Mouse (Mus musculus) cerebellum, adult 2 months (tissue): ENCODE measurements around the gene Gm44596. TPM values are rescaled to one million over a fixed set of nuclear protein-coding genes. Genes with fewer than 3 reads are reported as not detected.
A peak's percentile ranks its signal among the peaks of the same experiment; 100 is the strongest.

Experiments
- DNase-seq, 2 experiments: peaks; one replicate each; pipeline ENCODE4 v3.0.0; 2021
- H3K27ac ChIP-seq: fragments of 200-500 bp; 2 replicates; pipeline ENCODE4 v1.5.1; 2012; ENCODE audit warnings: low read length, control low read depth, inconsistent platforms; ENCODE audit not compliant: insufficient read depth
- H3K27me3 ChIP-seq: fragments of 200-500 bp; 2 replicates; pipeline ENCODE4 v1.6.1; 2012; ENCODE audit warnings: inconsistent platforms, mild to moderate bottlenecking, low read length, moderate library complexity; ENCODE audit not compliant: control insufficient read depth, insufficient read depth
- H3K4me1 ChIP-seq: fragments of 200-500 bp; 2 replicates; pipeline ENCODE4 v1.6.1; 2011; ENCODE audit warnings: low read length; ENCODE audit not compliant: control insufficient read depth, insufficient read depth
- H3K4me3 ChIP-seq: fragments of 200-500 bp; replicated peaks from 2 replicates; pipeline ENCODE3; 2011; ENCODE audit warnings: mild to moderate bottlenecking, low read depth, low read length, control low read depth; ENCODE audit not compliant: insufficient read depth
- CTCF ChIP-seq: fragments of 200-500 bp; IDR thresholded peaks from 2 replicates; pipeline ENCODE4 v1.5.1; 2011; ENCODE audit warnings: low read depth, mild to moderate bottlenecking, control low read depth, low read length, moderate library complexity, borderline replicate concordance; ENCODE audit not compliant: insufficient read depth
- POLR2A ChIP-seq: fragments of 200-500 bp; IDR thresholded peaks from 2 replicates; pipeline ENCODE4 v1.6.1; 2011; ENCODE audit warnings: low read length, control low read depth, borderline replicate concordance; ENCODE audit not compliant: insufficient read depth
- WGBS: fragments of 180-500 bp; shearing (Covaris S2); methylation state at CpG from one replicate; pipeline ENCODE4 v1.1.7; 2018; 5-methylcytosine and 5-hydroxymethylcytosine counted together
- polyA plus RNA-seq: library from polyadenylated mRNA; depleted of rRNA; stranded (reverse); fragments of >200 nt; gene quantifications from 2 replicates; pipeline ENCODE4 v1.2.3, GENCODE M21; 2012; rRNA removed

The Gm44596 gene
- not detected in 2 replicates for polyA plus RNA-seq

DNA sequence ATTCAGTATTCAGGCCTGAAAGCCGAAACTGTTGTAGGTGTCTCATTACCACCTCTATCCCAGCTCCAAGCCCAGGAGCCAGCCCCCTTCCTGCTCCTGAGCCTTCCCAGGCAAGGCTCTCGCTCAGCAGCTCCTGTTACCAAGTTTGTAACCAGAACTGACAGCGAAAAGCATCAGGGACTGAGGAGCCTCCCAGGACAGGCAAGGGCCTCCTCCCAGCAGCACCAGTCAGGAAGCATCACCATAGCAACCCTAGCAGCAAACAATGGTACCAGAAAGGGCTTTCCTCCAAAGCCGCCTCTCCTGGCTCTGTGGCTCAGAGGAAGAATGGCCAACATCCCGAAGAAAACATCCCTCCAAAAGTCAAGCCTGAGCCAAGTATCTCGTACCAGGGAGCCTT lies at the start of gene Gm44596, which contains the start of gene Tex52:
Gene Gm44596 (plus strand): TSS at position 312 of the 400 bp plus-strand sequence.
Gene Tex52 (plus strand): TSS at position 265 of the 400 bp plus-strand sequence.
- TF ChIP-seq POLR2A (no peak), CTCF (no peak)

DNA sequence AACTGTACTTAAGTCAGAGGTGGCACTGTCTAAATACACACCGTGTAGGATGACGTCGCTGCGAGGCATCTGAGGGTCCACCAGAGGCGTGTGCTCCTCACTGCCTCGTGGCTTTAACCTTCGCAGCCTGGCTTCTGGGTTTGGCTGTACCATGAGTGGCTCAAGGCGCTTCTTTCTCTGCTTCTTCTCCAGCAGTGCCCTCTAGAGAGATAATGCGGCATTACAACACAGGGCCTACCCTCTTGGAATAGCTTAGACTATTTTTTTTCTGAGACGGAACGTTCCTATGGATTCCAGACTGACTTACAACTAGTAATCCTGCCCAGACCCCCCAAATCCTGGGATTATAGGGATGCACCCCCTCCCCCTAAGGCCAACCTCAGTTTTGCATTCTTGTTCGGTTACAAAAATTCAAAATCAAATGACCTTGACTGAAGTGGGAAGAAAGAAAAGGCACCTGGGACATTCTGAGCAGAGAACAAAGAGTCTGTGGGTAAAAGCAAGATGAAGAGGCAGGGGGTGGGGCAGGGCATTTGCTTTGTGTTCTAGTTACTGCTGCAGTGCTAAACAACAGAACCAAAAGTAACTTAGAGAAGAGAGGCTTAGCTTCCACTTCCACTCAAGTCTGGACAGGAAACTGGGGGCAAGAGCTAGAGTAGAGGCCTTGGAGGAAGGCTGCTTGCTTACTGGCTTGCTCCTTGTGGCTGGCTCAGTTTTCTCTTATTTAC lies 40.7 kb upstream of the Gm44596 start:
- Histone ChIP-seq H3K27me3 (no peaks in the 10 kb centered on the region), H3K27ac (no peak overlapping the region), H3K4me1 (peaks cover under 1% of the 10 kb centered on the region; the same call in 1 of the 2 replicates), H3K4me3 (no peak overlapping the region)
- TF ChIP-seq POLR2A, result no peak
- TF ChIP-seq CTCF, result peak; percentile 64
- 12% methylated on average over 12 of the region's 12 CpGs for WGBS
- peak; percentile 71 to 80 for DNase-seq

More for the DNA sequence above, at the start of gene Gm44596, which contains the start of gene Tex52:
- Histone ChIP-seq H3K4me3 (no peak within 1 kb of the TSS), H3K27ac (no peak within 1 kb of the TSS), H3K27me3 (no peaks in the 10 kb centered on the region), H3K4me1 (no peaks in the 10 kb centered on the region)
- DNase-seq, result no peak
- 35% methylated on average over 6 of the region's 6 CpGs for WGBS

DNA sequence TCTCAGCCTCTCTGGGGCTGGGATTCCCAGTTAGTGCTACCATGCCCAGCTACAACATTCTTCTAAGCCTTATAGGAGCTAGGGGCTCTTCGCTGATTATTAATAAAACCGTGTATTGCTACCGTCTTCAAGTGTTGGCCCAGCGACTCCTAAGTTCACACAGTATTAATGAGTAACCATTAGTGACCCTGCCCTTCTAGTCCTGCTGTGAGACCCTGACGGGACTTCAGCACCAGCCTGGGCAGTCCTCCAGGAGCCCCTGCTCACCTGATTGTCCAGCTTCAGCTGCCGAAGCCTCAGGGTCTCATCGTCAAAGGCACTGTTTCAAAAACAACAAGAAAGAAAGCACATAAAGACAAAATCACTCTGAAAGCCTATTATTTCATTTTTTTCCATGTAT lies 37.8 kb upstream of the Gm44596 start:
- DNase-seq, result no peak
- Histone ChIP-seq H3K27me3 (no peaks in the 10 kb centered on the region), H3K4me1 (peaks cover 4% of the 10 kb centered on the region; the same call in 1 of the 2 replicates), H3K27ac (no peak overlapping the region), H3K4me3 (no peak overlapping the region)
- 62% methylated on average over 7 of the region's 7 CpGs for WGBS
- TF ChIP-seq CTCF (no peak), POLR2A (no peak)

DNA sequence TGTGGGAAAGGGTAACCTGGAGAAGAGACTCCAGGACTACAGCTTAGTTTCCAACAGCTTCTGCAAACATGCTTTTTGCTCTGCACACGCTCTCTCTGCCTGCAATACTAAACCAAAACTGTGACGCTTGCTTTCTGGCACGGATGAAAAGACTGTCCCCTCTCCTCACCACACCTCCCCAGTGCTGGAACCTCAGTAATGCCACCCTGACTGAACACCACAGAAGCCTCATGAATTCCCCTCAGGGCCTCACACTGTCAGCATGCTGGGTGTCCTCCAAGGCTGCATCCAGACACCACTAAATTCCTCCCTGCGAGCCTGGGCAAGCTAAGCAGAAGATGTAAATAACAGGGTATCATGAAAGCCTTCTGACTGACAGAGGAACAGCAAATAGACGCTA lies 36.4 kb upstream of the Gm44596 start:
- TF ChIP-seq POLR2A, result no peak
- no peak for TF ChIP-seq CTCF
- no peaks in the 10 kb centered on the region for H3K27me3 ChIP-seq
- no peak overlapping the region for H3K27ac ChIP-seq
- no peak for DNase-seq
- 42% methylated on average over 5 of the region's 5 CpGs for WGBS
- peaks cover 4% of the 10 kb centered on the region; the same call in 1 of the 2 replicates for H3K4me1 ChIP-seq
- no peak overlapping the region for H3K4me3 ChIP-seq

DNA sequence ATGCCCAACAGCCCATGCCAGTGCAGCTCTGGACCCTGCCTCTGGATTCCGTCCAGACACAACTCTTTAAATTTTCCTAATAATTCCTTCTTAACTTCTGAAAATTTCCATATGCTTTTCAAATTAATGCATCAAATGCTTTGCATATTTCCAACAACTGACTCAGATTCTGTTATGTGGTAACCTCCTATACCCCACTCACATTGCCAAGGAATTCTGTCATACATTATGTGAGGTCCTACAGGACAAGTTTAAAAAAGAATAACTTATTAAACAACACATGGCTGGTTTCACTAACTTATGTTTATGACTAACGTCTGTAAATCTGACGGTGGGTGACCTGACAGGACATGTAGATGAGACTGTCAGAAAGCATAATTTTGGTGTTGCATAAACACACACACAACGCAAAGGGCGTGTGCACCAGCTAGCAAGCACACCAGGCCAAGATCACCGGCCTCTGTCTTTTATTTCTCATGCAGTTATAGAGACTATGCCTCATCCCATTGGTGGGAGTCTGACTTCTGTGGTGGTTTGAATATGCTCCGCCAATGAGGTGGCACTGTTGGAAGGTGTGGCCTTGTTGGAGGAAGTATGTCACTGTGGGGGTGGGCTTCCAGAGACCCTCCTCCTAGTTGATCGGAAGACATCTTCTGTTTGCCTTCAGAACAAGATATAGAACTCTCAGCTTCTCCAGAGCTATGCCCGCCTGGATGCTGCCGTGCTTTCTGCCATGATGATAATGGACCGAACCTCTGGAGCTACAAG lies 33.2 kb upstream of the Gm44596 start:
- Histone ChIP-seq H3K4me3 (no peak overlapping the region), H3K27me3 (no peaks in the 10 kb centered on the region), H3K4me1 (peaks cover 4% of the 10 kb centered on the region; the same call in 1 of the 2 replicates), H3K27ac (no peak overlapping the region)
- 90% methylated on average over 11 of the region's 11 CpGs for WGBS
- no peak for DNase-seq
- TF ChIP-seq POLR2A, result no peak
- TF ChIP-seq CTCF, result no peak

DNA sequence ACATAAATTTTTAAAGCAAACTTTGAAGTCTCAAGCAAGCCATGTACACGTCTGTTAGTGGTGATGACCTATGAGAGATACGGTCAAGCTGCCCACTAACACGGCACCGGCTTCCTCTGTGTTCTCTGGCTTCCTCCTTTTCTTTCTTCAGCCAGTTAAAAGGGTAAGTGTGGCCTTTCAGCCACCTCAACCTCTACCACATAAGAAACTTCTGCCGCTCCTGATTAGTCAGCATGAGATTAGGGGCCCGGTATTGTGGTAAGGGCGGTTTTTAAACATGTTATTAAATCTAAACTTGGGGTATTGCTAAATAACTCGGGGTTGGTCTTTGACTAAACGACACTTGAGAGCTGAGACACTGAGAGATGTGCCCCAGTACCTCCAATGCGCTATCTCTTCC lies 29.7 kb upstream of the Gm44596 start:
- Histone ChIP-seq H3K4me1 (peaks cover 13% of the 10 kb centered on the region), H3K27me3 (no peaks in the 10 kb centered on the region), H3K27ac (no peak overlapping the region), H3K4me3 (no peak overlapping the region)
- no peak for TF ChIP-seq POLR2A
- TF ChIP-seq CTCF, result no peak
- DNase-seq, result no peak
- WGBS, result 91% methylated on average over 10 of the region's 10 CpGs

DNA sequence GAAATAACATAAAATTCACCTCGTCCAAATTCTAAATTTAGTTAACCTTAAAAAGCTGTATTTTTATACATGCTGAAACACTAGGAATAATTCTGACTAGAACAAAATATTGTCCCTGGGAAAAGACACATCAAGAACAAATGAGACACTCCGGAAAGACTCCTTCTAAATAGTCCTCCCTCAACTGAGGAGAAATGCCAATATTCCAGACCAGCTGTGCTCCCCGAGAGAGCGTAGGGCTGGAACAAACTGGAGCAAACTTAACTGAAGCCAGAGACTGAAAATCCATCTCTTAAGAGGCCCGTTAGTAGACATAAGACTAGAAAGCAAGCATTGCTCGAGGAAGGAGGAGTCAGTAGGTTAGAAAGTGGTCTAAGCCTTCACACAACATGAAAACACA lies 28.5 kb upstream of the Gm44596 start:
- no peak for TF ChIP-seq CTCF
- TF ChIP-seq POLR2A, result no peak
- Histone ChIP-seq H3K27me3 (no peaks in the 10 kb centered on the region), H3K4me1 (peaks cover 13% of the 10 kb centered on the region), H3K4me3 (no peak overlapping the region), H3K27ac (no peak overlapping the region)
- DNase-seq, result no peak
- WGBS, result 67% methylated on average over 6 of the region's 6 CpGs

DNA sequence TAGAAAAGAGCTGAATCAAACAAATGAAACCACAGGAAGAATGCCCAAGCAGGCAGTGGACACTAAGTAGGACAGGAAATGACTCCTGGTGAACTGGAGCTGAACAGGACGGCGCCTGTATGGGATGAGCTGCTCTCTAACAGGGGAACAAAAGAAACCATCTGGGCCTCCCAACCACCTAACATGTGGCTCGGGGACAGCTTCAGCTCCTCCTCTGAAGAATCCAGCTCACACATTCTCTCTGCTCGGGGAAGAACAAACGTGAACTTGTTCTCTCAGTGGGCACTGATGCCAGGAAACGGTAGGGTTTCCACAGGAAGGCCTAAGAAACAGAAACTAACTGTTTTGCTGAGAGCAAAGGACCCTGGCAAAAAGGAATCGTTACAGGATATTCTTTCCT lies 25.6 kb upstream of the Gm44596 start:
- WGBS, result 15% methylated on average over 7 of the region's 7 CpGs
- TF ChIP-seq POLR2A, result no peak
- no peak for TF ChIP-seq CTCF

More for the DNA sequence above, 25.6 kb upstream of the Gm44596 start:
- H3K4me3 ChIP-seq, result no peak overlapping the region
- H3K27ac ChIP-seq, result no peak overlapping the region
- no peaks in the 10 kb centered on the region for H3K27me3 ChIP-seq
- DNase-seq, result peak in 1 of 2 experiments; percentile 45
- H3K4me1 ChIP-seq, result peaks cover 16% of the 10 kb centered on the region
